Mouse (Mus musculus): ENCODE data around the gene Tob2. TPM values are rescaled to one million over a fixed set of nuclear protein-coding genes. Genes with fewer than 3 reads are reported as not detected.

The Tob2 gene
- total RNA-seq (2021), result 10 to 100 TPM; 26.4 to 37.6 TPM

- peak; percentile 79 to 81 for DNase-seq (ENCODE audit: low spot score in 2 of 2)
- intact Hi-C loops (cut with DNase I), result loop anchor here (2.0 to 5.0 kb wide), 2 partner anchors 14 to 46 kb away; partner anchors contain the start of gene Aco2
Measured at GRCm38 (mm10) chr15:81858517-81859329, at the start of gene Tob2. TSS of gene Tob2 (minus strand) at chr15:81858796.

DNA sequence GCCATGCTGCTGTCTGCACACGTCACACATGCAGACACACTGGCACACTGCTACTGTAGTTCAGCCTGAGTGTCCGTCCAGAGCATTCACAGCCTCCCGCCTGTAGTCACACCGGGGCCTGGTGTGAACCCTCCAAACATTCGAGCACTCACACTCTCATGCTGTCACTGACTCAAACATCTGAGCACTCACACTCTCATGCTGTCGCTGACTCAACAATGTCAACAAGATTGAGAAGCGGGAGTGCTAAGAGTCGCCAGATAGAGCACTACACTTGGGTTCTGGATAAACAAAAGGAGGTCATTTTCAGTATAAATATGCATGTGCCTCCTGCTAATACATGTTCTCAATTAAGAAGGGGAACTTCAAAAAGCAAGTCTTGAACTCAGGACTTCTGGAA lies 49.4 kb upstream of the Tob2 start:
- no peak for DNase-seq (ENCODE audit: low spot score in 2 of 2)
- intact Hi-C loops (cut with DNase I), result no loop called here

DNA sequence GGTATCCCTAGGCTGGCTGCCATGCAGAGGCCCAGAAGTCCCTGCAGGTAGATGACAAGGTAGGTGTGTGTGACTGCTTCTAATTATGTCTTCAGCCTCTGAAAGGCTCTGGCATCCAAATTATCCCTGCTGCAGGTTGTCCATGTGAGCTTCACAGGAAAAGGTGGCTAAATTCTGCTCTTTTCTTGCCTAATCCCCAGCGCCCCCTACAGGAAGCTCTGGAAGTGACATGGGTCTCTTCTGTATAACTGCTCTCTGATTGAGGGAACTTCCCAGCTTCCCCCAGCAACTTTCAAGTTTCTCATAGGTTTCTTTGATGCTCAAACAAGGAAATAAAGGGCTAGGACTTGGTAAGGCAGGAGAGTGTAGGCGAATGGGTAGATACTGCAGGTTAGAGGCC lies 46.3 kb upstream of the Tob2 start:
- intact Hi-C loops (cut with DNase I), result loop anchor here (1.0 kb wide), 1 partner anchor 74 kb away; no protein-coding TSS in a partner anchor
- DNase-seq (ENCODE audit: low spot score in 2 of 2), result peak; percentile 56 to 73

GRCm38 (mm10) chr15:81898751-81899150 lies 40.2 kb upstream of the Tob2 start:
- DNase-seq (ENCODE audit: low spot score in 2 of 2), result no peak
- intact Hi-C loops (cut with DNase I), result no loop called here

DNA sequence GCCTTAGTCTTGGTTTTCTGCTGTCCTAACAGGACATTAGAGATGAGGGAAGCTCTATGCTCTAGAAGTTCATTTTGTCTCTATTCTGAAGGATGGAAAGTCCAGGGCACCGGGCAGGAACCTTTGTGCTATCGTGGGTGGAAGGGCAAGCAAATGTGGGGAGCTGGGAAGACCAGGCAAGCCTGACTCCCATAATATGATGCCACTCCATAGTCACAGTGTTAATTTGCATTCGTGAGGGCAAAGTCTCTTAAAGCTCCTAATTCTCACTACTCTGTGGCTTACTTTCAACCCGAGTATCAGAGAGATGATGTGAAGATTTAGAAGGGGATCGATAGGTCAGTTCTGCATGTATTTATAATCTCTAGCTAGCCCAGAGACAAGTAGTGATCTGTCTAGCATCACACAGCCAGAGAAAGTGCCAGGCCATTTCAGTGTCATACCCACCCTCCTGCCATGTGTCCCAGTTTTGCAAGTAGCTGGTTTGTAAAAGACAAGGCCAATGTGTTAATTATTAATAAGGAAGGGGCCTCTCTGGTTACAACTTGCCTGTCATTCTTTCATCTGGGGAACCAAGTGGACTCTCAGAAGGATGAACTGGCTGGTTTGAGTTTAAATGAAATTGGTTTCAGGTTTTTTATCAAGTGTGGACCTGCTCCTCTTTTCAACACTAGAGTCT lies 39.1 kb upstream of the Tob2 start:
- intact Hi-C loops (cut with DNase I), result no loop called here
- no peak for DNase-seq (ENCODE audit: low spot score in 2 of 2)

DNA sequence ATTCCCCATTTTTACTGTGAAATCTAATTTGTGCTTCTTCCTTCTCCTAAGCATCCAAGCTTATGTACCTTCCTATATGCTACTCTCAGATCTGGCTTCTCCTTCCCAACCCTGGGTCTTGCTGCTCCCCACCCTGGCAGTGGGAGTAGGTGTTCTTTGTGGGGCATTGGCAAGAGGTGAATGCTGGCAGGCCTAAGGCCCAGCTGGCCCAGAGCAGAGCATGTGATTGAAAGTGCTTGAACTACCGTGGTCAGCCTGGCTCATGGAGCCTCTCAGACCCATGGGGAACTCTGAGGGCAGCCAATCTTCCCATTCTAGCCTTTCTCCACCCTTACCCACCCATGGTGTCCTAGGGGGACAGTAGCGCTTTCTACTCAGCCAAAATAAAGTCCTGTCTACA lies 37.8 kb upstream of the Tob2 start:
- intact Hi-C loops (cut with DNase I), result no loop called here
- no peak for DNase-seq (ENCODE audit: low spot score in 2 of 2)

GRCm38 (mm10) chr15:81894002-81894401 lies 35.4 kb upstream of the Tob2 start:
- no peak for DNase-seq (ENCODE audit: low spot score in 2 of 2)
- intact Hi-C loops (cut with DNase I), result no loop called here

- intact Hi-C loops (cut with DNase I), result no loop called here
- DNase-seq (ENCODE audit: low spot score in 2 of 2), result no peak
Measured at GRCm38 (mm10) chr15:81891822-81892580, 33.4 kb upstream of the Tob2 start.

DNA sequence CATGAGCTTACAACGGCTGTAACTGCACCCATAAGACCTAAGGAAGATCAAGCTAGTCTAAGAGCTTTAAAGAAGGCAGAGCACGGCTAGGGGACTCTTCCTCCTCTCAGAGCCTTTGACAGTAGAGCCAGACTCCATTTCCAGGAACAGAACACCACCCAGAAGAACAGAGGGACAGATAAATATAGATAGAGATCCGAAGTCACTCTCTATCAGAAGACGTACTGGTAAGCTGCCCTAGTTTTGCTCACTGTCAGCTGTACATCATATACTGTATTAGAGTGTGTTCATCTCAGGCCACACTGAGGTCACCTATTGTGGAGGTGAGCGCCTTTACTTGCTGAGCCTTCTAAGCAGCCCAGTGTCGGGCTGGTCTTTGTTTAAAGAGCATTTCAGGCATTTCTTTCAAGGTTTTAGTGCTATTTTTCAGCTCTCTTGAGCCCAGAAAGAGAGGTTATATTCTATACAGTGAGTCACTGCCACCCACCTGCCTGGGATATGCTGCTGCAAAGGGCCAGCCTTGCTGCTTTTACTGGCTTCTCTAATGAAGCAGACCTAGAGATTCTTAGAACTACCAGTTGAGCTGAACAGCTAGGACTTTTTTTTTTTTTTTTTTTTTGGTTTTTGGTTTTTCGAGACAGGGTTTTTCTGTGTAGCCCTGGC lies 32.7 kb upstream of the Tob2 start:
- intact Hi-C loops (cut with DNase I), result no loop called here
- DNase-seq (ENCODE audit: low spot score in 2 of 2), result peak; percentile 56 to 67

DNA sequence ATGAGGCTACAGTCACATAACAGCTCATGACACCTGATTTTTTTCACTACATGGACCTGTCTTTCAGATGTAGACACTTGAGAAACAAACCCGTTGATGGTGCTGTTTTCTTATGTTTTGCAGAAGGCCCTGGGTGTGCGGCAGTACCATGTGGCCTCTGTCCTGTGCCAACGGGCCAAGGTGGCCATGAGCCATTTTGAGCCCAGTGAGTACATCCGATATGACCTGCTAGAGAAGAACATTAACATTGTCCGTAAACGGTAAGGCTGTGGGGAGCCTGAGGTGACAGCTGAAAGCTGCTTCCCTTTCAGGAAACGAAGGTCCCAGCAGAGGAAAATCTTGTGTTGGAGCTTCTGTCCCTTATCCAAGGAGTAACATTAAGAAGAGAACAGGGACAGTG lies 30.6 kb upstream of the Tob2 start:
- no peak for DNase-seq (ENCODE audit: low spot score in 2 of 2)
- intact Hi-C loops (cut with DNase I), result no loop called here

DNA sequence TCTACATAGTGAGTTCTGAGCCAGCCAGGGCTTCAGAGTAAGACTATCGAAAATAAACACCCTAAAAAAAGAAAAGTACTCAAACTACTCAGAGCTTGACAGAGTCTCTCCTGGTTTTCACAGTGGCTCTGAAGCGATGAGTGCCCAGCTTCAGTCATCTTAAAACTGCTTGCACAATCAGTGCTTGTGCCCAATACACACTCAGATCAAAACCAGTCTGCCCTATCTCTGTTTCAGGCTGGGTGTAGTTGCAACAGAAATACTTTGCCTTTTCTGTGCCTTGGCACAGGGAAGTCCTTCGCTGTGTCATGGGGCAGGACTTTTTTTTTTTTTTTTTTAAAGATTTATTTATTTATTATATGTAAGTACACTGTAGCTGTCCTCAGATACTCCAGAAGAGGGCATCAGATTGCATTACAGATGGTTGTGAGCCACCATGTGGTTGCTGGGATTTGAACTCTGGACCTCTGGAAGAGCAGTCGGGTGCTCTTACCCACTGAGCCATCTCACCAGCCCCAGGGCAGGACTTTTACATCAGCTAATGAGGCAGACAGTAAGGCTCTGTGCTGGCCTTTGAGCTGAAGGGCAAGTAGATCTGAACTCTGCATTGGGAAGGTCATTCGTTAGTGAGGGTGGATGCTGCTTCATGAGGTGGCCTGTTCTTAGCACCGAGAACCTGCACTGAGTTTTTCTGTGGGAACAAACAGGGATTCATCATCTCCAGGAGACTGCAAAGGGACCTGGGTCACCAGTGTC lies 28.4 kb upstream of the Tob2 start:
- DNase-seq (ENCODE audit: low spot score in 2 of 2), result no peak
- intact Hi-C loops (cut with DNase I), result no loop called here

DNA sequence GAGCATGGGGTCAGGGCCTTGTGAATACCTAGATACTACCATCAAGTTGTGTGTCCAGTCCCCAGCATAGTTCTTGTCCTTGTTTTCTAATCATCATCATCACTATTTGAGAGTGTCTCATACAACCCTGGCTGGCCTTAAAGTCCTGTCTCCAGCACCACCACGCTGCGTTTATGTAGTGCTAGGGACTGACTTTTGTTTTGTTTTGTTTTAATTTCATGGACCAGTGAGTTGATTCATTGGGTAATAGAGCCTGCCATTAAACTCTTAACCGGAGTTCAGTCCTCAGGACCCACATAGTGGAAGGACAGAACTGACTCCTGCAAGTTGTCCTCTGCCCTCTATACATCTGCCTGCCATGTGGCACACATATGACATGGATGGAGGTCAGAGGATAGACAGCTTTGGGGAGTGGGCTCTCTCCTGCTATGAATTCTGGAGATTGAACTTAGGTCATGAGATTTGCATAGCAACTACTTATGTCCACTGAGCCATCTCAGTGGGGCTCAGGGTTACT lies 26.9 kb upstream of the Tob2 start:
- intact Hi-C loops (cut with DNase I), result no loop called here
- no peak for DNase-seq (ENCODE audit: low spot score in 2 of 2)

DNA sequence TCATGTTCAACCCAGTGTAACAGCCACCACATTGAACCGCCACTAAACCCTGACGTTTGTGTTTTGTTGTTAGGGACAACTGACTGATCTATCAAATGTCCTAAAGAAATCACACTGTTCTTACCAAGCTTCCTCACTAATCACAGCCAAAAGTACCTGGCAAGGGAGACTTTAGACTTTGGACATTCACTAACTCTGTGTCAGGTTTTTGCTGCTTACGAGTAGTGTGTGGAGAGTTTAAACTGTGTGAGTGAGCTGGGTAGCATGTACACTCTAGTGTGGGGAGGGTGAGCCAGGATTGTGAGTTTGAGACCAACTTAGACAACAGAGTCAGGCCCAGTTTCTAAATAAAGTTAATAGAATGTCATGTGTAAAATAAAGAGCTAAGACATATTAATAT lies 23.8 kb upstream of the Tob2 start:
- intact Hi-C loops (cut with DNase I), result no loop called here
- no peak for DNase-seq (ENCODE audit: low spot score in 2 of 2)

- intact Hi-C loops (cut with DNase I), result no loop called here
- peak; percentile 83 to 84 for DNase-seq (ENCODE audit: low spot score in 2 of 2)
Measured at GRCm38 (mm10) chr15:81879531-81880401, 21.2 kb upstream of the Tob2 start.

- intact Hi-C loops (cut with DNase I), result loop anchor here (2.0 kb wide), 1 partner anchor 14 kb away; the partner anchor contains the start of gene Tob2
- peak; percentile 97 to 99 for DNase-seq (ENCODE audit: low spot score in 2 of 2)
Measured at GRCm38 (mm10) chr15:81872262-81873136, 13.9 kb upstream of the Tob2 start, which contains the start of gene Aco2. TSS of gene Aco2 (plus strand) at chr15:81872309.

- DNase-seq (ENCODE audit: low spot score in 2 of 2), result peak; percentile 84 to 86
- intact Hi-C loops (cut with DNase I), result loop anchor here (2.0 kb wide), 1 partner anchor 13 kb away; the partner anchor contains the start of gene Tob2
Measured at GRCm38 (mm10) chr15:81871604-81872261, 13.1 kb upstream of the Tob2 start, which contains the start of gene Phf5a. TSS of gene Phf5a (minus strand) at chr15:81871911.
